Mouse (Mus musculus): ENCODE data around the gene Ldoc1.

DNA sequence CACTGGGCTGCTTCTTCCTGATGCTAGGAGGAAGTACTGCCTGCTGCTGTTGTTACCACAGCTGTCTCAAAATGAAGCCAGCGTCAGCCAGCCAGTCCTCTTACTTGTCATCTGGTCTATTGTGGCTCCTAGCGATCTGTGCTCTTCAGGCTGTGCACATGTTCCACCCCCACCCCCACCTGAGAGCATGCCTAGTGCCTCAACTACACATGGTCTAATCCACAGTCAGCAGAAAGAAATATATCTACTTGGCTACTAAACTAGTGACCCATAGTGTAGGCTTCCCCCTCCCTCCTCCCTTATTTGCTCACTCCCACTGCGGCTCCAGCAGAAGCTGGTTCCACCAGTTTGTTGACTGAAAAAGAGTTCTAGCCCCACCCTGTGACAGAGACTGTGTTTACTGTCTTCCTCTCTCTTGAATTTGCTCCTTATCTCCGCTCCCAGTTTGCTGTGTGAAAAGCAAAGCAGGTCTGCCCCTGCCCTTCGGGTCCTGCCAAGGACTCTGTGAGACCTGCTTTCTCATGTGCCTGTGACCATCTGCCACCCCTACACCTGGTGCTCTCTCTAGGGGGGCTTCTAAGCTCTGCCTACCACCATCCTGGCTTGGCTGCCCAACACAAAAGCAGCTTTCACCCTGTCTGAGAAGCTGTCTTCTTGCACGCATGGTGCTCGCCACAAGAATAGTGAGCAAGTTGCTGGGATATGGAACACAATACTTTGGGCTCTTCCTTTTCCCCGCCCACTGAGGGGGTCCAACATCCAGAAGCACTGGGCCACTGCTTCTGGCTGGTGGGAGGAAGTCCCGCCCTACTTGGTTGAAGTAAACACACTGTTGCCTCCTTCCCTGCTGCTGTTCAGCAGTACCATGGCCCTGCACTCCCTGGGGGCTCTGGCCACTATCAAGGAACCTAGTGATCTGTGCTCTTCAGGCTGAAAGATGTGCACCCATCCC, 14.0 kb downstream of the Ldoc1 start:
- TF ChIP-seq CTCF (IDR thresholded peaks at IDR 0.05; ENCODE audit: extremely low read depth, insufficient read depth, low read length) (no peak), POLR2A (IDR thresholded peaks at IDR 0.05; ENCODE audit: extremely low read depth, insufficient read depth, low read length) (no peak)
